14 mouse cellular contexts compared by ENCODE assay signal in the genomic region with DNA sequence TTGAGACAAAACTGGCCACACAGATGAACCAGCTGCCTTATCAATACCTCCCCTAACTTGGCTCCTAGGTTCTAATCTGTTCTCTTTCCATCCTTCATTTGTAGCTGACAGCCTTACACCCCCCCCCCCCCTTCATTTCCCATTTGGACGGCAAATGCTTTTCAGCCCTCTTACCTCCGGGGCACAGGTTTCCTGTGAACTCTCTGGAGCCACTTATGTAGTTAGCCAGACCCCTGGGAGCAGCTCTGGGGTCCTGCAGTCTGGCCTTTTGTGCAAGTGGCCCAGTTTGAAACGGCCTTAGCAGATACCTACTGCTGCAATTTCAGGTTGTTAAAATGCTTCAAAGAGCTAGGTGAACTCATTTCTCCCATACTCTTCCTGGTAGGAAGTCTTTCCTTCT.
"Had no signal": no experiment of that assay in that cellular context is flagged by ENCODE, and none has a peak within 500 bp of the region (broad histone marks: within the 10 kb centered on the region; RNA-seq: fewer than 3 reads in every experiment).

No protein-coding gene starts in this region.

- H3K4me1 ChIP-seq: liver, embryonic 15.5 days had no signal

- H3K4me2 ChIP-seq: liver, embryonic 11.5 days; liver, embryonic 15.5 days had no signal

- DNase-seq: kidney, postnatal 14 days; left cerebral cortex, postnatal 4 days; lung, adult 2 months; lung, postnatal 36 days; right cerebral cortex, adult 18-20 months; thymus, adult 18-20 months; thymus, postnatal 14 days had no signal

- H3K9ac ChIP-seq: kidney, embryonic 15.5 days; liver, embryonic 15.5 days; midbrain, embryonic 15.5 days; neural tube, embryonic 12.5 days had no signal

- H3K36me3 ChIP-seq: kidney, embryonic 15.5 days; liver, embryonic 15.5 days; midbrain, embryonic 15.5 days; neural tube, embryonic 12.5 days had no signal

- H3K4me3 ChIP-seq: kidney, embryonic 15.5 days; liver, embryonic 15.5 days; neural tube, embryonic 12.5 days had no signal

- H3K27ac ChIP-seq: kidney, embryonic 15.5 days; liver, embryonic 15.5 days; neural tube, embryonic 12.5 days; stomach, postnatal 0 days had no signal

- H3K9me3 ChIP-seq: kidney, embryonic 15.5 days; liver, embryonic 15.5 days; midbrain, embryonic 15.5 days; neural tube, embryonic 12.5 days had no signal

- ATAC-seq: lung, postnatal 0 days had no signal

- H3K27me3 ChIP-seq: midbrain, embryonic 15.5 days; neural tube, embryonic 12.5 days had no signal
